Mouse (Mus musculus): ENCODE results near the gene Stx2. TPM values are rescaled to one million over a fixed set of nuclear protein-coding genes. Genes with fewer than 3 reads are reported as not detected.
"Not testable (repeated sequence)": the region's sequence is repeated elsewhere in the genome, so short reads cannot be mapped to it uniquely, and the experiment has no call there.

Gene Stx2
- polyA plus RNA-seq, 1 experiment from 2014 or later = 33.0 TPM

- Histone ChIP-seq H3K4me2 (ENCODE audit: low read length) (no peak overlapping the region), H3K36me3 (ENCODE audit: insufficient read depth, low read length) (no peaks in the 10 kb centered on the region), H3K27ac (no peak overlapping the region), H3K9me3 (replicated peaks; ENCODE audit: low read length) (peaks cover 6% of the 10 kb centered on the region; the same call in 1 of the 2 replicates), H3K27me3 (ENCODE audit: insufficient read depth, low read length) (no peaks in the 10 kb centered on the region), H3K4me3 (replicated peaks; ENCODE audit: low read depth, low read length) (no peak overlapping the region), H3K4me1 (replicated peaks; ENCODE audit: insufficient read depth, low read length) (no peaks in the 10 kb centered on the region), H3K9ac (ENCODE audit: low read depth, low read length) (no peak overlapping the region)
- no peak for DNase-seq (ENCODE audit: low spot score)
- no peak for TF ChIP-seq CTCF (IDR thresholded peaks at IDR 0.05; ENCODE audit: low read depth)
- ATAC-seq (replicated peaks; ENCODE audit: low FRiP score, low read depth) = no peak
- 62% methylated on average over 4 of the region's 4 CpGs for WGBS
Measured at GRCm38 (mm10) chr5:128964353-128964752, 44.0 kb downstream of the Stx2 start.

- Histone ChIP-seq H3K27ac (no peak overlapping the region), H3K9ac (ENCODE audit: low read depth, low read length) (no peak overlapping the region), H3K27me3 (ENCODE audit: insufficient read depth, low read length) (no peaks in the 10 kb centered on the region), H3K9me3 (replicated peaks; ENCODE audit: low read length) (peaks cover 6% of the 10 kb centered on the region; the same call in 1 of the 2 replicates), H3K4me2 (ENCODE audit: low read length) (no peak overlapping the region), H3K4me3 (replicated peaks; ENCODE audit: low read depth, low read length) (no peak overlapping the region), H3K36me3 (ENCODE audit: insufficient read depth, low read length) (no peaks in the 10 kb centered on the region), H3K4me1 (replicated peaks; ENCODE audit: insufficient read depth, low read length) (no peaks in the 10 kb centered on the region)
- DNase-seq (ENCODE audit: low spot score) = no peak
- no peak for TF ChIP-seq CTCF (IDR thresholded peaks at IDR 0.05; ENCODE audit: low read depth)
- ATAC-seq (replicated peaks; ENCODE audit: low FRiP score, low read depth) = no peak
- 77% methylated on average over 3 of the region's 3 CpGs for WGBS
Measured at GRCm38 (mm10) chr5:128958916-128959315, 49.5 kb downstream of the Stx2 start.

GRCm38 (mm10) chr5:128954371-128954770, 54.0 kb downstream of the Stx2 start:
- 91% methylated on average over 5 of the region's 5 CpGs for WGBS
- H3K4me2 ChIP-seq (ENCODE audit: low read length); H3K9ac ChIP-seq (ENCODE audit: low read depth, low read length); H3K36me3 ChIP-seq (ENCODE audit: insufficient read depth, low read length); H3K9me3 ChIP-seq (replicated peaks; ENCODE audit: low read length); H3K4me1 ChIP-seq (replicated peaks; ENCODE audit: insufficient read depth, low read length); H3K4me3 ChIP-seq (replicated peaks; ENCODE audit: low read depth, low read length); ATAC-seq (replicated peaks; ENCODE audit: low FRiP score, low read depth); H3K27me3 ChIP-seq (ENCODE audit: insufficient read depth, low read length); H3K27ac ChIP-seq; DNase-seq (ENCODE audit: low spot score): not testable (repeated sequence)
- TF ChIP-seq CTCF (IDR thresholded peaks at IDR 0.05; ENCODE audit: low read depth) = peak; percentile 44

GRCm38 (mm10) chr5:128953278-128954070, 54.9 kb downstream of the Stx2 start, which contains the start of gene Rimbp2:
Gene Rimbp2 (minus strand): TSS chr5:128953486.
- H3K27me3 ChIP-seq (ENCODE audit: insufficient read depth, low read length) = no peaks in the 10 kb centered on the region
- H3K4me1 ChIP-seq (replicated peaks; ENCODE audit: insufficient read depth, low read length) = no peaks in the 10 kb centered on the region
- H3K4me3 ChIP-seq (replicated peaks; ENCODE audit: low read depth, low read length) = peak within 1 kb of the TSS; percentile 22
- no peaks in the 10 kb centered on the region for H3K9me3 ChIP-seq (replicated peaks; ENCODE audit: low read length)
- ATAC-seq (replicated peaks; ENCODE audit: low FRiP score, low read depth) (peak; percentile 68), DNase-seq (ENCODE audit: low spot score) (peak; percentile 67)
- H3K36me3 ChIP-seq (ENCODE audit: insufficient read depth, low read length) = no peaks in the 10 kb centered on the region
- 14% methylated on average over 17 of the region's 17 CpGs for WGBS
- H3K9ac ChIP-seq (ENCODE audit: low read depth, low read length) = no peak within 1 kb of the TSS
- peak; percentile 54 for TF ChIP-seq CTCF (IDR thresholded peaks at IDR 0.05; ENCODE audit: low read depth)
- H3K27ac ChIP-seq = no peak within 1 kb of the TSS
- H3K4me2 ChIP-seq (ENCODE audit: low read length) = peak within 1 kb of the TSS; percentile 59

- Histone ChIP-seq H3K4me3 (replicated peaks; ENCODE audit: low read depth, low read length) (peak overlapping the region; percentile 22), H3K4me1 (replicated peaks; ENCODE audit: insufficient read depth, low read length) (no peaks in the 10 kb centered on the region), H3K4me2 (ENCODE audit: low read length) (peak overlapping the region; percentile 59), H3K36me3 (ENCODE audit: insufficient read depth, low read length) (no peaks in the 10 kb centered on the region), H3K27me3 (ENCODE audit: insufficient read depth, low read length) (no peaks in the 10 kb centered on the region), H3K9ac (ENCODE audit: low read depth, low read length) (no peak overlapping the region), H3K27ac (no peak overlapping the region), H3K9me3 (replicated peaks; ENCODE audit: low read length) (no peaks in the 10 kb centered on the region)
- ATAC-seq (replicated peaks; ENCODE audit: low FRiP score, low read depth) (no peak), DNase-seq (ENCODE audit: low spot score) (no peak)
- WGBS = 1% methylated on average over 35 of the region's 35 CpGs
- TF ChIP-seq CTCF (IDR thresholded peaks at IDR 0.05; ENCODE audit: low read depth) = no peak
Measured at GRCm38 (mm10) chr5:128952291-128953195, 55.8 kb downstream of the Stx2 start.

- Histone ChIP-seq H3K9me3 (replicated peaks; ENCODE audit: low read length) (no peaks in the 10 kb centered on the region), H3K4me2 (ENCODE audit: low read length) (no peak overlapping the region), H3K27me3 (ENCODE audit: insufficient read depth, low read length) (no peaks in the 10 kb centered on the region), H3K9ac (ENCODE audit: low read depth, low read length) (no peak overlapping the region), H3K27ac (no peak overlapping the region), H3K4me3 (replicated peaks; ENCODE audit: low read depth, low read length) (no peak overlapping the region), H3K36me3 (ENCODE audit: insufficient read depth, low read length) (no peaks in the 10 kb centered on the region), H3K4me1 (replicated peaks; ENCODE audit: insufficient read depth, low read length) (no peaks in the 10 kb centered on the region)
- no peak for DNase-seq (ENCODE audit: low spot score)
- 62% methylated on average over 4 of the region's 4 CpGs for WGBS
- no peak for ATAC-seq (replicated peaks; ENCODE audit: low FRiP score, low read depth)
- TF ChIP-seq CTCF (IDR thresholded peaks at IDR 0.05; ENCODE audit: low read depth) = no peak
Measured at GRCm38 (mm10) chr5:128951472-128951871, 56.9 kb downstream of the Stx2 start.
